Mouse (Mus musculus) ES-E14 (cell line): ENCODE results near the gene Sugp1. TPM values are rescaled to one million over a fixed set of nuclear protein-coding genes. Genes with fewer than 3 reads are reported as not detected.

Source experiments
- DNase-seq: peaks from one replicate; pipeline ENCODE4 v3.0.0-alpha.2; 2013; ENCODE audit warnings: low read depth, low spot score
- H3K27ac ChIP-seq: 2 replicates; pipeline ENCODE4 v1.5.1; 2012; ENCODE audit warnings: low read depth, mild to moderate bottlenecking, low read length, moderate library complexity, mixed read lengths; ENCODE audit not compliant: poor library complexity, insufficient read depth, severe bottlenecking
- H3K36me3 ChIP-seq: 2 replicates; pipeline ENCODE4 v1.6.1; 2012; ENCODE audit warnings: mild to moderate bottlenecking, low read length, moderate library complexity, mixed read lengths; ENCODE audit not compliant: control insufficient read depth, poor library complexity, insufficient read depth, severe bottlenecking
- H3K4me1 ChIP-seq, 2 experiments: fragments of 150-350 bp in 1 of 2; sonication (generic) in 1 of 2; 2 replicates each; pipeline ENCODE4 v1.6.1; 2012; ENCODE audit warnings: low read length in 2 of 2, mild to moderate bottlenecking in 1 of 2, mixed read lengths in 1 of 2; ENCODE audit not compliant: control insufficient read depth in 2 of 2, insufficient read depth in 2 of 2, poor library complexity in 1 of 2
- H3K4me3 ChIP-seq, 2 experiments: fragments of 150-350 bp in 1 of 2; sonication (generic) in 1 of 2; 2 replicates each; pipeline ENCODE4 v1.5.1; 2012; ENCODE audit warnings: low read length in 2 of 2, low read depth in 1 of 2, mild to moderate bottlenecking in 1 of 2, mixed read lengths in 1 of 2; ENCODE audit not compliant: insufficient read depth in 1 of 2, poor library complexity in 1 of 2, severe bottlenecking in 1 of 2
- H3K9ac ChIP-seq: 2 replicates; pipeline ENCODE4 v1.6.1; 2012; ENCODE audit warnings: low read depth, mild to moderate bottlenecking, low read length, mixed read lengths; ENCODE audit not compliant: poor library complexity, insufficient read depth, severe bottlenecking
- H3K9me3 ChIP-seq: fragments of 150-350 bp; sonication (generic); 2 replicates; pipeline ENCODE4 v1.6.1; 2012; ENCODE audit warnings: low read depth, mild to moderate bottlenecking, low read length; ENCODE audit not compliant: control insufficient read depth, insufficient read depth
- CHD2 ChIP-seq: IDR thresholded peaks from 2 replicates; pipeline ENCODE4 v1.6.1; 2014; ENCODE audit warnings: mild to moderate bottlenecking, low read depth, low read length, inconsistent platforms
- HCFC1 ChIP-seq: IDR thresholded peaks from 2 replicates; pipeline ENCODE4 v1.6.1; 2012; ENCODE audit warnings: low read length, inconsistent platforms, borderline replicate concordance; ENCODE audit not compliant: insufficient read depth
- MAFK ChIP-seq: IDR thresholded peaks from 2 replicates; pipeline ENCODE4 v1.6.1; 2014; ENCODE audit warnings: mild to moderate bottlenecking, low read depth, low read length, inconsistent platforms; ENCODE audit not compliant: insufficient read depth
- ZC3H11A ChIP-seq: IDR thresholded peaks from 2 replicates; pipeline ENCODE4 v1.6.1; 2012; ENCODE audit warnings: low read depth, mild to moderate bottlenecking, inconsistent platforms, low read length, borderline replicate concordance
- ZNF384 ChIP-seq: IDR thresholded peaks from 2 replicates; pipeline ENCODE4 v1.6.1; 2012; ENCODE audit warnings: low read depth, low read length, inconsistent platforms
- in situ Hi-C, 2 experiments: fragments of 600-800 bp; cut with MboI; formaldehyde crosslinking; loops; one replicate each; pipeline ENCODE4 v1.15.1; 2025; ENCODE audit warnings: low sequenced_read_pairs in 2 of 2, inconsistent platforms in 1 of 2; ENCODE audit not compliant: unreplicated experiment in 2 of 2
- total RNA-seq: library from RNA; depleted of rRNA; stranded (reverse); fragments of 300-350 nt; gene quantifications from 2 replicates; pipeline ENCODE4 v1.2.3, GENCODE M21; 2012

The Sugp1 gene
- total RNA-seq, 1 experiment, result 38.5 TPM

DNA sequence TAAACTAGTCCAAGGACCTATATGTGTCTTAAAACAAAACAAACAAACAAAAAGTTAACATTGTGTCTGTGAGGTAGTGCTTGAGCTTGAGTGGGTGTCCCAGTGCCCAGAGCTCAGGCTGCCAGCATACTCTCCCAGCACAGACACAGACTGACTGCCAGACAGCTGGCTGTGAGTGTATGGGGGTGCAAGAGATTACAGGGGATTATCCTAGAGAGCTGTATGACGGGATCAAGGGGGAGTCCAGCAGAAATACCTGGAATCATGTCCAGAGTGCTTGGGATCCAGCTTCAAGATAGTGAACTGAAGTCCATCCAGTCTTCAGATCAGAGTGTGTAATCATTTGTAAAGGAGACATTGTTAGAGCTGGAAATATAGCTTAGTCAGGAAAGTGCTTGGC lies 15.1 kb downstream of the Sugp1 start:
- TF ChIP-seq ZC3H11A (no peak), HCFC1 (no peak)
- DNase-seq, result no peak
- in situ Hi-C loops, result no loop called here
- no peak overlapping the region for H3K27ac ChIP-seq
- H3K36me3 ChIP-seq, result peaks cover 44% of the 10 kb centered on the region
- H3K4me3 ChIP-seq, result no peak overlapping the region
- H3K9ac ChIP-seq, result no peak overlapping the region
- H3K4me1 ChIP-seq, result no peaks in the 10 kb centered on the region
- H3K9me3 ChIP-seq, result no peaks in the 10 kb centered on the region

DNA sequence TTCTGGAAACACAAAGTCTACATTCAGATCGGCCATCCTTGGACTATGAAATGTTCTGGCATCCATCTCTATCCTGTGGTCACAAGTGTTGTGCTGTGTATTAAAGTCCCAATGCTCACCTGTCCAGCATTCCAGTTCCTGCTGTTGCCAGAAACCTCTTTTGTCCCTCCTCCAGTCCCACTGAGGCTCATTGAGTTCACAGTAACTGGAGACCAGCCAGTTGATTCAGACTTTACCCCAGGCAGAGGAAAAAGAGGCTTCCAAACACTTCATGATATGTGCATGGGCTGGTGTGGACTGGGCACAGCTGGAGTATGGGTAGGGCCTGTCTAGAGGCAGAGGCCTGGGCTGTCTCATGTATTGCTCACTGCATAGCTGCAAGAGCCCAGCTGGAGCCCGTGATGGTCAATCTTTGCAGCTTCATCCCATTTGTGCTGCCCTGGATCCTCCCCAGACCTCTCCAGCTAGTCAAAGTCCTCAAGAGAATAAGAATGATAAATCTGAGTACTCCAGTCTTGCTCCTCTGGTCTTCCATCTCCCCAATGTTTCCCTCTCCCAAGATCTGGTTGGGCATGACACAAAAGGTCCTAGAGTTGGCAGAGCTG lies 29.3 kb downstream of the Sugp1 start:
- Histone ChIP-seq H3K4me3 (no peak overlapping the region), H3K9me3 (no peaks in the 10 kb centered on the region), H3K27ac (no peak overlapping the region), H3K9ac (no peak overlapping the region), H3K36me3 (peaks cover 20% of the 10 kb centered on the region; the same call in 1 of the 2 replicates), H3K4me1 (peaks cover 0 to 7% of the 10 kb centered on the region in 2 experiments; a peak in 1 of 4 replicates)
- in situ Hi-C loops, result no loop called here
- TF ChIP-seq MAFK (no peak), ZNF384 (no peak), HCFC1 (no peak), CHD2 (no peak), ZC3H11A (no peak)
- no peak for DNase-seq

DNA sequence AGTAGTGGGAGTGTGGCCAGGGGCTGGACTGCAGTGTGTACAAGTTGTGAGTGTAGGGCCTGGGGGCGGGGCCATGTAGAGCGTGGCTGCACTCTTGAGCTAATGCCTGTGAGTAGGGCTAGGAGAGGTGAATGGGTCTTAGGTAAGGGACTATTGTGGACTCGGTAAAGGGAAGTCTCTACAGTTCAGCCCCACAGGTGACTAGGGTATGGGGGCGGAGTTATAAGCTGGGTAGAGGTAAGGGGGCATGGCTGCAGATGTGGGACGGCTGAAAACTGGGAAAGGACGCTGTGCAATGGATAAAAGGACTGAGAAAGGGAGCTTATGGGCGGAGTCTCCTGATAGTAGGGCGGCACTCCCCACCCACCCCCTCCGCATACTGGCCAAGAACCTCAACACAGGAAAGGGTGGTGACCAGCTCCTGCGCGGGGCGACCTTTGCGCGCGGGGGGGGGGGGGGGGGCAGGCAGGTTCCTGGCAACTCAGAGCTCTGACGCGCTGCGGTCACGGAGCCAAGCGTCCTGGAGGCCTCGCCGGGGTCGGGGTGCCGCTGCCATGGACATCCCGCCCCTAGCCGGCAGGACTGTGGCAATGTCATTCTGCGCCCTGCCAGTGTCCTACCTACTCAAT lies 29.9 kb downstream of the Sugp1 start, which contains the start of gene Tm6sf2:
TSS of gene Tm6sf2 (plus strand) at position 484 of the 629 bp plus-strand sequence.
- Histone ChIP-seq H3K9ac (peak within 1 kb of the TSS; percentile 42; the same call in 1 of the 2 replicates), H3K36me3 (peaks cover 18% of the 10 kb centered on the region; the same call in 1 of the 2 replicates), H3K27ac (no peak within 1 kb of the TSS), H3K4me3 (peak within 1 kb of the TSS; percentile 56 to 63), H3K4me1 (peaks cover 0 to 7% of the 10 kb centered on the region in 2 experiments; a peak in 1 of 4 replicates), H3K9me3 (no peaks in the 10 kb centered on the region)
- in situ Hi-C loops, result no loop called here
- DNase-seq, result peak; percentile 51
- TF ChIP-seq MAFK, result no peak
- TF ChIP-seq ZC3H11A, result no peak
- TF ChIP-seq CHD2, result no peak
- TF ChIP-seq HCFC1, result no peak
- TF ChIP-seq ZNF384, result no peak

DNA sequence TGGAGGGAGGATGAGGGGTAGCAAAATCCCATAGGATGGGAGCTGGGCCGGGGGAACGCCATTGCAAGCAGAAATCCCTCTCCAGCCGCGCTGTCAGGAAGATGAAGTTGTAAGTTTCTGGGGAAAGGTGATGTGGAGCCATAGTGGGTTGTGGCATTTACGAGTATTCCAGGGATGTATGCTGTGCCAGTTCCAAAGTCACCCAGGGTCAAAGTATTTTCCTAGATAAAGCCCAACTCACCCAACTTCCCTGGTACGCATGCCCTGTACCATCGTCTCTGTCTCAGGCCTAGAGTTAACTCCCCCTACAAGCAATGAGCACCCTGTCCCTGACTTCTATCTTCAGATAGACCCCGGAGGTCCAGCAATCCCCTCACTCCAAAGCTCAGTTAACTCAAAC lies 30.5 kb downstream of the Sugp1 start:
- Histone ChIP-seq H3K9me3 (no peaks in the 10 kb centered on the region), H3K27ac (no peak overlapping the region), H3K4me1 (peaks cover 0 to 7% of the 10 kb centered on the region in 2 experiments; a peak in 1 of 4 replicates), H3K36me3 (peaks cover 18% of the 10 kb centered on the region; the same call in 1 of the 2 replicates), H3K9ac (peak overlapping the region; percentile 42; the same call in 1 of the 2 replicates), H3K4me3 (peak overlapping the region; percentile 56 to 63)
- no peak for TF ChIP-seq CHD2
- no peak for TF ChIP-seq ZC3H11A
- TF ChIP-seq MAFK, result no peak
- no peak for TF ChIP-seq ZNF384
- TF ChIP-seq HCFC1, result no peak
- DNase-seq, result no peak
- in situ Hi-C loops, result no loop called here
